Mouse (Mus musculus) limb, embryonic 15.5 days (tissue): Measurements from ENCODE around the gene Slc5a6. TPM values are rescaled to one million over a fixed set of nuclear protein-coding genes. Genes with fewer than 3 reads are reported as not detected.
"Not testable (repeated sequence)": the region's sequence is repeated elsewhere in the genome, so short reads cannot be mapped to it uniquely, and the experiment has no call there.

Experiments
- ATAC-seq: fragments of 200-750 bp; cut with Nextera tagmentation; 2 replicates; pipeline ENCODE4 v1.8.0; 2017; ENCODE audit warnings: low read depth, moderate TSS enrichment; ENCODE audit not compliant: insufficient number of reproducible peaks, low FRiP score, low TSS enrichment
- H3K27ac ChIP-seq: fragments of 300-500 bp; sonication (generic); 2 replicates; pipeline ENCODE4 v1.5.1; 2015; ENCODE audit warnings: moderate library complexity, mild to moderate bottlenecking, inconsistent platforms
- H3K27me3 ChIP-seq: fragments of 300-500 bp; sonication (generic); 2 replicates; pipeline ENCODE4 v1.6.1; 2015; ENCODE audit warnings: inconsistent platforms
- H3K36me3 ChIP-seq: fragments of 300-500 bp; sonication (generic); 2 replicates; pipeline ENCODE4 v1.6.1; 2015; ENCODE audit warnings: inconsistent platforms
- H3K4me1 ChIP-seq: fragments of 300-500 bp; sonication (generic); 2 replicates; pipeline ENCODE4 v1.6.1; 2015; ENCODE audit warnings: inconsistent platforms
- H3K4me2 ChIP-seq: fragments of 300-500 bp; sonication (generic); 2 replicates; pipeline ENCODE4 v1.6.1; 2015; ENCODE audit warnings: mild to moderate bottlenecking, inconsistent platforms
- H3K4me3 ChIP-seq: fragments of 300-500 bp; sonication (generic); 2 replicates; pipeline ENCODE4 v1.5.1; 2015; ENCODE audit warnings: mild to moderate bottlenecking, inconsistent platforms
- H3K9ac ChIP-seq: fragments of 300-500 bp; sonication (generic); 2 replicates; pipeline ENCODE4 v1.6.1; 2015; ENCODE audit warnings: inconsistent platforms
- H3K9me3 ChIP-seq: fragments of 300-500 bp; sonication (generic); 2 replicates; pipeline ENCODE4 v1.6.1; 2016; ENCODE audit warnings: inconsistent platforms
- WGBS: fragments of 180-500 bp; shearing (Covaris S2); methylation state at CpG from one replicate; pipeline ENCODE4 v1.1.7; 2015; 5-methylcytosine and 5-hydroxymethylcytosine counted together
- polyA plus RNA-seq: library from polyadenylated mRNA; unstranded; fragments of >200 nt; fragmentation: Nextera tagmentation; extraction: Ambion mirVana; gene quantifications from 2 replicates; pipeline ENCODE4 v1.2.1, GENCODE M21; 2015

Slc5a6 gene
- polyA plus RNA-seq, 1 experiment from 2014 or later, result 10.9 TPM

DNA sequence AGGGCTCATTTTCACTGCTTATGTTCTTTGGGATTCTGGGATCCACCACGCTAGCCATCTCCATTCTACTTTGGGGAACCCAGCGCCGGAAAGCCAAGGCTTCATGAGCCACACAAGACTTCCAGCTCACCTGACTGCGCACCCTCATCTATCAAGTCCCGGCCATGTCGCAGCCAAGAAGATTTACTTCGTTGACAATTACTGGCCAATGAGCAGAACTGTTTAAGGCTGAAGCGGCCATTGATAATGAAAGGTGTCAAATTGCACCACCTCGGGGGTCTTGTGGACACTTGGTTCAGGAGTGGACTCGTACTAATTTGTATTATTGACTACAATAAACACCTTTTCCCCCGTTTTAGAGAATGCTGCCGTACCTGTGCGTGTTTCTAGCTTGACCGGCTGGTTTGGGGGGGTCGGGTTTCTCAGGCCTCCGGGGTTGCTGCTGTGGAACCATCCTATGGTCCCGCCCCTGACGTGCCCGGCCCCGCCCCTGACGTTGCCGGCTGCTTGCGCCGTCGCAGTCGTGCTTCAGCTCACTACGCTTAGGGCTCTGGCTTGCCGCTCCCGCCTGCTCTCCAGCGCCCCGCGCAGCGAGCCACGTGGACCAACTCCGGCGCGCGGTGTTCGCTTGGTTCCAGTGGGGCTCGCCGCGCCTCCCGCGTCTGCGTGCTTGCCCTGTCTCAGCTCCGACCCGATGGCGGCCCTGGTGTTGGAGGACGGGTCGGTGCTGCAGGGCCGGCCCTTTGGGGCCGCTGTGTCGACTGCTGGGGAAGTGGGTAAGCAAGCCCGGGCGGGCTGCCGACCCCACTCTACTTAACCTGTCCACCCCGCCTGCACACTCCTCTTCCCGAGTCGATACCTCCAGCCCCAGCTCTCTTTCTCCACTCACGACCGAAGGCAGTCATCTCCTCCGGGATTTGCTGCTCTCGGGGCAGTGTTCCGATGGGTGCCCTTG is 5.8 kb upstream of the Slc5a6 start, which contains the start of gene Cad:
TSS of gene Cad (plus strand) at position 520 of the 955 bp plus-strand sequence.
- Histone ChIP-seq H3K9ac (peak within 1 kb of the TSS; percentile 69), H3K4me1 (peaks cover 19% of the 10 kb centered on the region), H3K27ac (peak within 1 kb of the TSS; percentile 88), H3K36me3 (peaks cover 31% of the 10 kb centered on the region), H3K4me2 (peak within 1 kb of the TSS; percentile 82), H3K27me3 (no peaks in the 10 kb centered on the region), H3K4me3 (peak within 1 kb of the TSS; percentile 70), H3K9me3 (no peaks in the 10 kb centered on the region)
- under 1% methylated on average over 63 of the region's 64 CpGs for WGBS
- ATAC-seq, result peak; percentile 98

DNA sequence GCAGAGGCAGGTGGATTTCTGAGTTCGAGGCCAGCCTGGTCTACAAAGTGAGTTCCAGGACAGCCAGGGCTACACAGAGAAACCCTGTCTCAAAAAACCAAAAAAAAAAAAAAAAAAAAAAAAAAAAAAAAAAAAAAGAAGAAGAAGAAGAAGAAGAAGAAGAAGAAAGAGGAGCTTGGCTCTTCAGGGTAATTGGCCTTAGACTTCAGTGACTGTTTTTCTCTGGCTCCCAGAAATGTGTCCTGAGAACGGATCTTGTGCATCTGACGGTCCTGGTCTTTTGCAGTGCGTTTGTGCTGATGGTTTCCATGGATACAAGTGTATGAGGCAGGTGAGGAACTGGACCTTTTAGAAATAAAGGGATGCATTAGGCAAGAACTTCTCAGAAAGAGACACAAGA is 5.0 kb upstream of the Slc5a6 start:
- H3K9ac ChIP-seq, result 0 out of 2 replicates have a peak overlapping the region, but pooled peaks have one; percentile 31

DNA sequence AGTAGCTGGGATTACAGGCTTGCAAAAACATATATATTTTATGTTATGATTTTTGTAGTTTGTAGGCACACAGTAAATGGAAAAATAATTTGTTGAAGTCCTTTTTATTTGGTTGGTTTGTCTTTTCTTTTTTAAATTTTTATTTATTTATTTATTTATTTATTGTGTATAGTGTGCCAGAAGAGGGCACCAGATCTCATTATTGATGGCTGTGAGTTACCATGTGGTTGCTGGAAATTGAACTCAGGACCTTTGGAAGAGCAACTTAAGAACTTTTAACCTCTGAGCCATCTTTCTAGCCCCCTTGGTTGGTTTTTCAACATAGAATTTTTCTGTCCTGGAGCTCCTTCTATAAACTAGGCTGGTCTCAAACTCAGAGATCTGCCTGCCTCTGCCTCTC is 1.7 kb upstream of the Slc5a6 start:
- Histone ChIP-seq H3K27ac (no peak overlapping the region), H3K27me3 (no peaks in the 10 kb centered on the region), H3K36me3 (peaks cover 7% of the 10 kb centered on the region; the same call in 1 of the 2 replicates), H3K4me1 (peaks cover 17% of the 10 kb centered on the region), H3K9me3 (no peaks in the 10 kb centered on the region), H3K4me3 (no peak overlapping the region), H3K4me2 (no peak overlapping the region), H3K9ac (no peak overlapping the region)
- no peak for ATAC-seq

More for the DNA sequence above, 5.0 kb upstream of the Slc5a6 start:
- Histone ChIP-seq H3K4me1 (peaks cover 19% of the 10 kb centered on the region), H3K4me2 (peak overlapping the region; percentile 82), H3K27ac (peak overlapping the region; percentile 88), H3K4me3 (peak overlapping the region; percentile 70), H3K36me3 (peaks cover 23% of the 10 kb centered on the region)
- not testable (repeated sequence) for H3K9me3 ChIP-seq, ATAC-seq, H3K27me3 ChIP-seq
- 61% methylated on average over 4 of the region's 4 CpGs for WGBS

DNA sequence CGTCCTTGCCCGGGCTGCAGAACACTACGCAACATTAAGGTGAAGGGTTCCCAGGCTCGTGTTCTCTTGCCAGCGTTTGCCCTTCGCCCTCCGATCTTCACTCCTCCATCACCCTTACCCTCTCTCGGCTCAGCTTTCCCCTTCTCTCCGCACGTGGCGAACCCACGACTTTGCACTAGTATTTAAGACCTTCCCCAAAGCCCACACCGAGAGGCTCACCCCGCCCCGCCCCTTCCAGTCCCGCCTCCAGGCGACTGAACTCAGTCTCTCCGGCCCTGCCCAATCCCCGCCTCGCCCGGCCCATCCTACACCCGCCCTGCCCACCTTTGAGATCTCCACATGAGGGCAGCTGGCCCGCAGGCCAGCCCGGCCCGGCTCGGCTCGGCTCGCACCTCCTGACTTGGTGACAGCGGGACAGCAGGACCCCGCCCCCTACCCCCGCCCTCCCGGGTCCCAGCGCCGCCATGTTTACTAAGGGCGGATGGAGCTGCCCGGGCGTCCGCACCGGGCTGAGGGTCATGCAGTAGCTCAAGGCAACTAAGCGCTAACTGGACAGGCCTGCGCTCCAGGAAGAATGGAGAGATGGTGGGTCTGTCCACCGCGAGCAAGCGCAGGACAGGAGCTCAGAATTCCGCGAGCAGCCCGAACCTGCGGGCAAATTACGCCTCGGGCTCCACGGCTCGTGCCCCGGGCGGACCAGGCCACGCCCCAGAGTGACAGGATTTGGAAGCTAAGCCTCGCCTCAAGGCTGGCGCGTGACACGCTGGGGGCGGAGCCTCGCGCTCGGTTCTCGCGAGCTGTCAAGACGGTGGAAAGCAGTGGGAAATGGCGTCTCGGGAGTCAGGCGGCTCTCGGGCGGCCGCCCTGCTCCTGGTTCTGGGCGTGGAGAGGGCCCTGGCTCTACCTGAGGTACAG is 619 bp downstream of the Slc5a6 start, which contains the start of gene Atraid:
TSS of gene Atraid (plus strand) at position 465 of the 915 bp plus-strand sequence.
- H3K36me3 ChIP-seq, result peaks cover 10% of the 10 kb centered on the region
- H3K4me2 ChIP-seq, result peak within 1 kb of the TSS; percentile 70
- no peaks in the 10 kb centered on the region for H3K27me3 ChIP-seq
- peak within 1 kb of the TSS; percentile 81 for H3K9ac ChIP-seq
- peak within 1 kb of the TSS; percentile 96 for H3K27ac ChIP-seq
- peaks cover 5% of the 10 kb centered on the region; the same call in 1 of the 2 replicates for H3K4me1 ChIP-seq
- no peaks in the 10 kb centered on the region for H3K9me3 ChIP-seq
- under 1% methylated on average over 73 of the region's 73 CpGs for WGBS
- peak; percentile 95 for ATAC-seq
- H3K4me3 ChIP-seq, result peak within 1 kb of the TSS; percentile 85

DNA sequence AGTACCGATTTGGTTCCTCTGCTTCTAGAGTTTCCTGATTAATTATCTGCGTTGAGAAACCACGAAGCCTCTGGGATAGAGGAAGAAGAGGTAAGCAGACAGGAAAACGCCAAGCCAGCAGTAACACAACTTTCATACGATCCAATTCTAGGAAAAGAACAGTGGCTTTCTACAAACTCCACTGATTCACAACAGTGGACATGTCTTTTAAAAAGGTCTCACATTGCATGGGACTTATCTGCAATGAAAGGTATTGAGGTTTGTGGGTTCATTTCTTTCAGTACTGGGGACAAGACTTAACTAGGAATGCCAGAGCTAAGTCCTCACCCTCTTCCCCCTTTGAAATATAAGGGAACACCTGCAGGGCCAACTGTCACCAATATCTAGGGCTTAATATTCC is 1.6 kb downstream of the Slc5a6 start:
- peaks cover 11% of the 10 kb centered on the region for H3K36me3 ChIP-seq
- peaks cover 5% of the 10 kb centered on the region; the same call in 1 of the 2 replicates for H3K4me1 ChIP-seq
- no peaks in the 10 kb centered on the region for H3K27me3 ChIP-seq
- 72% methylated on average over 5 of the region's 5 CpGs for WGBS
- no peak overlapping the region for H3K9ac ChIP-seq
- H3K27ac ChIP-seq, result no peak overlapping the region
- peak overlapping the region; percentile 85 for H3K4me3 ChIP-seq
- no peak for ATAC-seq
- no peaks in the 10 kb centered on the region for H3K9me3 ChIP-seq
- H3K4me2 ChIP-seq, result peak overlapping the region; percentile 70

DNA sequence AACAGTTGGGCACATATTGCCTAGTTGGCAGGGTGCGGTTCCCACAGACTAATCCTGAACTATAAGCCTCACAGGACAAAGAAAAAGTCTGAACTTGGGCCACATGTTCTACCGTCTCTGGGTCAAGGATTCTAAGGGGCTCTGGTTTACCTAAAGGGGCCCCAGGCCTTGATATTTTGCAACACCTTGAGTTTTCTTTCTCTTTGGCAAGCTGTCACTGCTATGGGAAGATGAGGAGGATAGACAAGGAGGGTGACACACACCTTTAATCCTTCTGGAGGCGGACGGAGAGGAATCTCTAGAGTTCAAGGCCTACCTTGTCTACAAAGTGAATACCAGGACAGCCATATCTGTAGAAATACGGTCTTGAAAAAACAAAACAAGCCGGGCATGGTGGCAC is 2.3 kb downstream of the Slc5a6 start:
- H3K9me3 ChIP-seq, result no peaks in the 10 kb centered on the region
- peaks cover 17% of the 10 kb centered on the region for H3K36me3 ChIP-seq
- peaks cover 5% of the 10 kb centered on the region; the same call in 1 of the 2 replicates for H3K4me1 ChIP-seq
- 93% methylated on average over 6 of the region's 6 CpGs for WGBS
- H3K9ac ChIP-seq, result no peak overlapping the region
- no peak for ATAC-seq
- no peak overlapping the region; the same call in 1 of the 2 replicates for H3K4me2 ChIP-seq
- no peaks in the 10 kb centered on the region for H3K27me3 ChIP-seq
- no peak overlapping the region for H3K27ac ChIP-seq
- H3K4me3 ChIP-seq, result no peak overlapping the region

DNA sequence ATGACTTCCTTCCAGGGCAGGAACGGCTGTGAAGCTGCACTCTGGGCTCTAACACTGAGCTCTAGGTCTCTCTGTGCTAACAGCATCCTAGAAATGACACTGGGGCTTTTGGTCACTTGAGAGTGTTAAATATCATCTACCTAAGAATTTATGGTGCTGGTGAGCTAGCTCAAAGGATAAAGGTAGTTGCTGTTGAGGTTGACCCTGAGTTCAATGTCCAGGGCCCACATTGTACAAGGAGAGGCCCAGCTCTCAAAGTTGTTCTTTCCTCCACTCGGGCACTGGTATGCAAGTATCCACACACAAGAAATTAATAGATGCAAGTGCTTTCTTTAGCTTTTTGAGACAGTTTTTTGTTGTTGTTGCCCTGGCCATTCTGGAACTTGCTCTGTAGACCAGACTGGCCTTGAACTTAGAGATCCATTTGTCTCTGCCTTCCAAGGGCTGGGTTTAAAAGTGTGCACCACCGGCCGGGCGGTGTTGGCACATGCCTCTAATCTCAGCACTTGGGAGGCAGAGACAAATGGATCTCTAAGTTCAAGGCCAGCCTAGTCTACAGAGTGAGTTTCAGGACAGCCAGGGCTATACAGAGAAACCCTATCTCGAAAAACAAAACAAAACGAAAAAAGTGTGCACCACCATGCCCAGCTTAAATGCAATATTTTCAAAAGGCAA is 10.4 kb downstream of the Slc5a6 start:
- ATAC-seq, result no peak
- H3K9ac ChIP-seq, result no peak overlapping the region
- no peak overlapping the region for H3K4me2 ChIP-seq
- H3K4me3 ChIP-seq, result no peak overlapping the region
- H3K27me3 ChIP-seq, result no peaks in the 10 kb centered on the region
- no peak overlapping the region for H3K27ac ChIP-seq
- no peaks in the 10 kb centered on the region for H3K4me1 ChIP-seq
- no peaks in the 10 kb centered on the region for H3K9me3 ChIP-seq
- 87% methylated on average over 7 of the region's 7 CpGs for WGBS
- H3K36me3 ChIP-seq, result peaks cover 51% of the 10 kb centered on the region

DNA sequence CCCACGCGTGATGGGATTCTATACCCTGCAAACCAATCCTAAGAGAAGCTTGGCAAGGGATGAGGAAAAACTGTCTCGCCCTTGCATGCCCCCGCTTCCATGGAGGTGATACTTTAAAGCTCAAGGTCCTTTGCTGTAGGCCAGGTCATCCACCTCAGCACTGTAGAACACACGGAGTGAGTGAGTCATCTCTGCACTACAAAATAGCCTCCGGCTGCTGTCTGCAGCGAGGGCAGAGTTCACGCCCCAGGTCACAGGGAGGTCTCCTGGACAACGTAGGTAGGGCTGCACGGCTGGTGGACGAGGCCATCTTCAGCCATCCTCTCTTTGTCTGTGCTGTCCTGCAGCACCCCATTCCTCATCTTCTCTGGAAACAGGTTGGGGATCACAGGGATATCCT is 12.2 kb downstream of the Slc5a6 start:
- 84% methylated on average over 11 of the region's 11 CpGs for WGBS
- H3K9ac ChIP-seq, H3K27me3 ChIP-seq, ATAC-seq, H3K4me2 ChIP-seq, H3K27ac ChIP-seq, H3K4me3 ChIP-seq, H3K9me3 ChIP-seq, H3K4me1 ChIP-seq: not testable (repeated sequence)
- H3K36me3 ChIP-seq, result peaks cover 38% of the 10 kb centered on the region

DNA sequence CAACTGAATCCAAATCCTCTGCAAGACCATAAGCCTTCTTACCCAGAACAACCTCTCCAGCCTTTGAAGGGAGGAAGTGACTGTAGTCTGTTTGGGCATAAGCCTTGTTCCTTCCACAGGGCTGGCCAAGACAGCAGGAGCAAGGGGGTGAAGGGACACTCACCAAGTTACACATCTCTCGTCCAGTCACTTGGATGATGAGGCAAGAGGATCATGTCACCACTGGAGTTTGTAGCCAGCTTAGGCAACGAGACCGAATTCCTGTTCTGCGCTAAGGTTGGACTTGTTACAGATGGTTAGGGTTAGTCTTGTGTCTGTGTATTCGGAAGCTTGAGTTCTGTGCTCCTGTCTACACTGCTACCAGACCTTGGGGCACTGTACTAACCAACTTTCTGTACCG is 14.1 kb downstream of the Slc5a6 start:
- Histone ChIP-seq H3K36me3 (peaks cover 24% of the 10 kb centered on the region), H3K4me3 (no peak overlapping the region), H3K27me3 (no peaks in the 10 kb centered on the region), H3K9ac (no peak overlapping the region), H3K9me3 (no peaks in the 10 kb centered on the region), H3K27ac (no peak overlapping the region), H3K4me1 (no peaks in the 10 kb centered on the region), H3K4me2 (no peak overlapping the region)
- no peak for ATAC-seq
- 88% methylated on average over 6 of the region's 6 CpGs for WGBS

DNA sequence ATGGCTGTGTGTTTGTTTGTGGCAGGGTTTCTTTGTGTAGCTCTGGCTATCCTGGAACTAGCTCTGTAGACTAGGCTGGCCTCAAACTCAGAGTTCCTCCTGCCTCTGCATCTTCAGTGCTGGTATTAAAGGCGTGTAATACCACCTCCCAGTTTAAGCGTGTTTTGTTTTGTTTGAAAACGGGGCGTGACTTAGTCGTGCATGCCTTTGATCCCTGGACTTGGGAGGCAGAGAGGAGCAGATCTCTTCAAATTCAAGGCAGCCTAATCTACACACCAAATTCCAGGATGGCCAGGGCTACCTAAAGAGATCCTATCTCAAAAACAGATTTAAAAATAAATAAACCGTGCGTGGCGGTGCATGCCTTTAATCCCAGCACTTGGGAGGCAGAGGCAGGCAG is 17.2 kb downstream of the Slc5a6 start:
- Histone ChIP-seq H3K4me3 (no peak overlapping the region), H3K9ac (no peak overlapping the region), H3K27ac (no peak overlapping the region), H3K4me1 (no peaks in the 10 kb centered on the region), H3K27me3 (no peaks in the 10 kb centered on the region), H3K4me2 (no peak overlapping the region), H3K36me3 (peaks cover 2% of the 10 kb centered on the region; the same call in 1 of the 2 replicates), H3K9me3 (no peaks in the 10 kb centered on the region)
- ATAC-seq, result no peak
- WGBS, result 88% methylated on average over 8 of the region's 8 CpGs

DNA sequence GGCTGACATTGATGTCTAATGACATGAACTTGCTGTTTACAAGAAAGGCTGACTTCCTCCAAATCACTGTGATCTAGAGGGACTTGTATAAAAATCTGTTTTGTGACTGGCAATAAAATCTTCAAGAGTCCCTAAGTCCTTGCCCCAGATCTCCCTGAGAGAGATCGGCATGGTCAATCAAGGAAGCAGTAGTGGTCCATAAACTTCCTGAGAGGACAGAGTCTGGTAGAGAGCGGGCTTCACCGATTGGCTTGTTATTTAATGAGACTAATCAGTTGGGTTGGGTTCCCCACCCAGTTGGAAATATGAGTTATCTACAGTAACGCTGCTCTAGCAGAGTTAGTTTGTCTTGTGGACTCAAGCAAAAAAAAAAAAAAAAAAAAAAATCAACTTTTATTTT is 17.8 kb downstream of the Slc5a6 start:
- Histone ChIP-seq H3K4me1 (no peaks in the 10 kb centered on the region), H3K27ac (no peak overlapping the region), H3K9me3 (no peaks in the 10 kb centered on the region), H3K9ac (no peak overlapping the region), H3K4me2 (no peak overlapping the region), H3K36me3 (no peaks in the 10 kb centered on the region), H3K27me3 (no peaks in the 10 kb centered on the region), H3K4me3 (no peak overlapping the region)
- 44% methylated on average over 4 of the region's 4 CpGs for WGBS
- ATAC-seq, result no peak
